Mouse (Mus musculus): ENCODE results near the gene 1700037C18Rik.

DNA sequence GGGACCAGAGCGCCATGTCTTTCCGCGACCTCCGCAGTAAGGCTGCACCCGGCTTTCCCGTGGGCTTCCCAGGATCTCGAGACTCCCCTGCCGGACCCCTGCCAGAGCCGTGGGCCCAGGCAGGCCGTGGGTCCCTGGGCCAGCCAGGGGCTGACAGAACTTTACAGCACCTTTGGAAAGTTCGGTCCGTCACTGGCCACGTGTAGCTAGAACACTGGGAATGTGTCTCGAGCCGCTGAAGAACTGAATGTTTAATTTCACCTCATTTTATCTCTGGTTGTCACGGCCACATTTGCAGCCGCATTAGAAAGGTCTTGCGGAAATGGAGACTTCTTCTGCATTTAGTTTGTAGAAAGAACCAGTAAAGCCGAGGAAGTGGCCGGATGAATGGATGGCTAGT lies 629 bp upstream of the 1700037C18Rik start:
- TF ChIP-seq GATA1 (IDR thresholded peaks at IDR 0.05; ENCODE audit: low read length) (no peak), TAL1 (IDR thresholded peaks at IDR 0.05; ENCODE audit: low read length) (no peak)

Data from erythroblast, embryonic 14.5 days (primary cell).